In the genomic region with DNA sequence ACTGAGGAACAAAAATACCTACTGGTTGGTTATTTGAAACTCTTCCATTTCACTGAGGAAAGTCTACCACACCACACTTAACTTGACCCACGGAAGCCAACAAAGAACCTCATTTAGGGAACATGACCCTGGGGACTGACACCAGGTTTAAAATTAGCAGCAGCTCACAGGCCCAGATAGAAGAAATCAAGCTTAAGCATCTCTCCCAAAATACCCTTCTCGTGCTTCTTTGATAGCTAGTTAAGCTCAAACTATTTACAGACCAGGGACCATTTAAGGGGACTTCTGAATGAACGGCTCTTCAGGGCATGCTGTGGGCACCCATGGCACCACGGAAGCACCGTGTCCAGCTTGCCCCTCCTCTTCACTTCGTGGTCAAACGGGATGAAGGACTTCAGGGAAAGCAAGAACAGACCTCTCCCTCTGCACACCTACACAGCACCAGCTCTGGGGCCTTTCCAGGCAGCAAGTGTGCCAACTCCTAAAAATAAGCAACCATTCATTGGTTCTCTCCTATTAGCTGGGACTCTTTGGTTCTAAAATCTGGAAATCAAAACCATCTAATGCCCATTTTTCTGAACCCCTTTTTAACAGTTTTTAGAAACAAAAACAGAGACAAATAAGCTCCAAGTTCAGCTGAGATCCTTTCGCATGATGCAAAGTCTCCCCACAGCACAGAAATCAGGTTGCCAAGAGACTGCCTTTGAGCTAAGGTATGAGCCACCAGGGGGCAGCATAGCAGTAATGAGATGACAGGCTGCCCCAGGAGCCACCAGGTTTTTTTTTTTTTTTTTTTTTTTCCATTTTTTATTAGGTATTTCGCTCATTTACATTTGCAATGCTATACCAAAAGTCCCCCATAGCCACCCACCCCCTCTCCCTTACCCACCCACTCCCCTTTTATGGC, we compare ENCODE assay signal across 8 mouse cellular contexts.
DNase-seq lines count a peak whose midpoint lies in the region; ATAC-seq lines count a peak whose summit lies in the region.

No protein-coding gene starts in this region.

- no peak overlapping the region for H3K4me3 ChIP-seq in hindbrain, embryonic 10.5 days
- H3K4me3 ChIP-seq in hindbrain, embryonic 12.5 days = no peak overlapping the region
- H3K4me3 ChIP-seq in forebrain, embryonic 10.5 days = no peak overlapping the region
- no peak overlapping the region for H3K4me3 ChIP-seq in heart, embryonic 15.5 days

- DNase-seq in hindbrain, embryonic 10.5 days (ENCODE audit: low spot score) = peak; percentile 57
- DNase-seq in brain, embryonic 18.5 days (ENCODE audit: low read depth, low spot score) = peak; percentile 20
- DNase-seq in forebrain, embryonic 10.5 days (ENCODE audit: extremely low spot score, low spot score) = peak; percentile 48
- DNase-seq in layer of hippocampus, postnatal 36 days = peak; percentile 55 to 66
- peak; percentile 79 for DNase-seq in mesoderm, embryonic 11.5 days (ENCODE audit: low read depth, low spot score)
- peak; percentile 83 to 94 for DNase-seq in spleen, postnatal 4 days (ENCODE audit: low spot score in 2 of 2)

- H3K27ac ChIP-seq in hindbrain, embryonic 10.5 days = no peak overlapping the region
- no peak overlapping the region for H3K27ac ChIP-seq in hindbrain, embryonic 12.5 days
- H3K27ac ChIP-seq in forebrain, embryonic 10.5 days = no peak overlapping the region
- H3K27ac ChIP-seq in heart, embryonic 15.5 days = peak overlapping the region; percentile 78

- H3K36me3 ChIP-seq in hindbrain, embryonic 10.5 days = no peaks in the 10 kb centered on the region
- H3K36me3 ChIP-seq in hindbrain, embryonic 12.5 days = no peaks in the 10 kb centered on the region
- no peaks in the 10 kb centered on the region for H3K36me3 ChIP-seq in forebrain, embryonic 10.5 days (replicated peaks)
- no peaks in the 10 kb centered on the region for H3K36me3 ChIP-seq in heart, embryonic 15.5 days

- no peaks in the 10 kb centered on the region for H3K27me3 ChIP-seq in hindbrain, embryonic 10.5 days (ENCODE audit: insufficient read depth, poor library complexity, severe bottlenecking)
- H3K27me3 ChIP-seq in hindbrain, embryonic 12.5 days = no peaks in the 10 kb centered on the region
- no peaks in the 10 kb centered on the region for H3K27me3 ChIP-seq in forebrain, embryonic 10.5 days (ENCODE audit: poor library complexity, severe bottlenecking)
- no peaks in the 10 kb centered on the region for H3K27me3 ChIP-seq in heart, embryonic 15.5 days

- H3K4me1 ChIP-seq in hindbrain, embryonic 10.5 days (replicated peaks) = no peaks in the 10 kb centered on the region
- no peaks in the 10 kb centered on the region for H3K4me1 ChIP-seq in hindbrain, embryonic 12.5 days
- H3K4me1 ChIP-seq in forebrain, embryonic 10.5 days = peaks cover 7% of the 10 kb centered on the region; the same call in 1 of the 2 replicates
- peaks cover 28% of the 10 kb centered on the region for H3K4me1 ChIP-seq in heart, embryonic 15.5 days (replicated peaks)

- H3K4me2 ChIP-seq in hindbrain, embryonic 12.5 days (replicated peaks) = no peak overlapping the region
- H3K4me2 ChIP-seq in heart, embryonic 15.5 days = peak overlapping the region; percentile 32

- no peaks in the 10 kb centered on the region for H3K9me3 ChIP-seq in hindbrain, embryonic 10.5 days
- no peaks in the 10 kb centered on the region for H3K9me3 ChIP-seq in hindbrain, embryonic 12.5 days (replicated peaks)
- H3K9me3 ChIP-seq in forebrain, embryonic 10.5 days = no peaks in the 10 kb centered on the region
- H3K9me3 ChIP-seq in heart, embryonic 15.5 days (replicated peaks) = no peaks in the 10 kb centered on the region

- H3K9ac ChIP-seq in hindbrain, embryonic 12.5 days = no peak overlapping the region
- no peak overlapping the region for H3K9ac ChIP-seq in heart, embryonic 15.5 days

- no peak for ATAC-seq in hindbrain, embryonic 12.5 days (ENCODE audit: low FRiP score)
- no peak for ATAC-seq in heart, embryonic 15.5 days (replicated peaks; ENCODE audit: insufficient number of reproducible peaks, insufficient read depth, low FRiP score, low read depth)

- WGBS in hindbrain, embryonic 10.5 days = 77% methylated on average over 9 of the region's 9 CpGs
- WGBS in hindbrain, embryonic 12.5 days = 81% methylated on average over 8 of the region's 9 CpGs
- 80% methylated on average over 8 of the region's 9 CpGs for WGBS in forebrain, embryonic 10.5 days
- WGBS in heart, embryonic 15.5 days = 39% methylated on average over 8 of the region's 9 CpGs

Comparison
In these comparisons a context has a peak if more than half of its experiments do, and no peak if none do; other contexts are left out.
1. DNase-seq: peak in every context shown above with its lines; median percentile 88 in spleen, postnatal 4 days; 79 in mesoderm, embryonic 11.5 days; 60 in layer of hippocampus, postnatal 36 days; 57 in hindbrain, embryonic 10.5 days; 48 in forebrain, embryonic 10.5 days; 20 in brain, embryonic 18.5 days.